Mouse (Mus musculus): ENCODE measurements around the gene Mthfd1. TPM values are rescaled to one million over a fixed set of nuclear protein-coding genes. Genes with fewer than 3 reads are reported as not detected.
A peak's percentile ranks its signal among the peaks of the same experiment; 100 is the strongest.

The Mthfd1 gene
- polyA plus RNA-seq, 1 experiment from 2014 or later = 41.3 TPM

DNA sequence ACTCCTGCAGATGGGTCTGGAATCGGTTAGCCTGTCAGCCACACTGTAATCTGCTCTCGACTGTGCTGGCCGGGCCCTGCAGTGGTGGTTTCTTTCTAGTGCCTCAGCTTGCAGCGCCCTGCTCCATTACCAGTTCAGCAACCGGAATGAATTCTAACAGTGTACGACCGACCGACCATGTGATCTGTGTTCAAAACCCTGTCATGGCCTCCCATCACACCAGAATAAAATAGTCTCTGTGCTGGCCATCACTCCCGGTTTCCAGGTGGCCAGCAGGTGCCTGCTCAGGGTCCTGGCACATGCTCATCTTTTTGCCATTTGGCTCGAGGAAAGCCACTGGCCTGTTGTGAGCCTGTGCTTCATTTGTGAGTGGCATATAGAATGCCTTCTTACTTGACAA is 13.6 kb downstream of the Mthfd1 start:
- ATAC-seq (no peak), DNase-seq (ENCODE audit: low spot score) (no peak)
- Histone ChIP-seq H3K27ac (ENCODE audit: low read depth, low read length) (no peak overlapping the region), H3K9ac (ENCODE audit: low read length) (no peak overlapping the region), H3K4me2 (ENCODE audit: low read length) (no peak overlapping the region), H3K27me3 (replicated peaks; ENCODE audit: control insufficient read depth, insufficient read depth, low read length) (no peaks in the 10 kb centered on the region), H3K9me3 (replicated peaks; ENCODE audit: control insufficient read depth, low read length) (no peaks in the 10 kb centered on the region), H3K4me3 (ENCODE audit: low read depth, low read length) (no peak overlapping the region), H3K4me1 (ENCODE audit: control insufficient read depth, insufficient read depth, low read length) (no peaks in the 10 kb centered on the region), H3K36me3 (ENCODE audit: control insufficient read depth, insufficient read depth, low read length) (no peaks in the 10 kb centered on the region)
- 69% methylated on average over 10 of the region's 10 CpGs for WGBS

DNA sequence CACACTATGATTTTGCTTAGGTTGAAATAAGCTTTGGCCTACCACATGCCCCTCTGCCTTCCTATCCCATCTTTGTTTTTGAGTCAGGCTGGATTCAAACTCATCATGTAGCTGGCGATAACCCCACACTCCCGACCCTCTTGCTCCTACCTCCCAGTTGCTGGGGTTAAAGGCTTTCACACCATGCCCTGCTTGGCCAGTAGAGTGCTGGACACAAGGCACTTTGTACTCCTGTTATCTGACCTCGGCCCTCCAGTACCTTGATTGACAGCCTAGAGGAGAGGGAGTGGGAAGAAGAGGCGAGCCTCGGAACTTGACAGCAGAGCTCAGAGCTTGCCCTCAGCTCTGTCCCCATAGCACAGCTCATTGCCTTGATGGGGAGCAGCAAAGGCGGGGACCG is 14.1 kb downstream of the Mthfd1 start:
- ATAC-seq (no peak), DNase-seq (ENCODE audit: low spot score) (no peak)
- Histone ChIP-seq H3K27me3 (replicated peaks; ENCODE audit: control insufficient read depth, insufficient read depth, low read length) (no peaks in the 10 kb centered on the region), H3K4me2 (ENCODE audit: low read length) (no peak overlapping the region), H3K36me3 (ENCODE audit: control insufficient read depth, insufficient read depth, low read length) (no peaks in the 10 kb centered on the region), H3K27ac (ENCODE audit: low read depth, low read length) (no peak overlapping the region), H3K9me3 (replicated peaks; ENCODE audit: control insufficient read depth, low read length) (no peaks in the 10 kb centered on the region), H3K4me3 (ENCODE audit: low read depth, low read length) (no peak overlapping the region), H3K4me1 (ENCODE audit: control insufficient read depth, insufficient read depth, low read length) (no peaks in the 10 kb centered on the region), H3K9ac (ENCODE audit: low read length) (no peak overlapping the region)
- 74% methylated on average over 7 of the region's 7 CpGs for WGBS

DNA sequence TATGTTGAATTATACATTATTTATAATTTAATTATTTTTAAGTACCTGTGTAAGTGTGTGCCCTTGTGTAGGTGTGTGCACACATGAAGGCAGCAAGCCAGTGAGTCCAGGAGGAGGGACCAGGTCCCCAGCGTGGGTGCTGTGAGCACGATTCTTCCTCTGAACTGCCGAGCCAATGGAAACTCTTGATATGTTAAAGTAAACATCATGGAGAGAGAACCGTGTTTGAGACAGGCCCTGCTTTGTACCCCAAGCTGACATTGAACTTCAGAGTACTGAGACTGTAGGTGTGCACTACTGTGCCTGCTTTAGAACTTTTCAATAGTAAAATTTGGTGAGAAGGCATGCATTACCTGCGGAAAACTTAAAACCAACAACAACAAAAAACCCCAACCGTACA is 16.4 kb downstream of the Mthfd1 start:
- Histone ChIP-seq H3K27ac (ENCODE audit: low read depth, low read length) (no peak overlapping the region), H3K27me3 (replicated peaks; ENCODE audit: control insufficient read depth, insufficient read depth, low read length) (no peaks in the 10 kb centered on the region), H3K4me1 (ENCODE audit: control insufficient read depth, insufficient read depth, low read length) (no peaks in the 10 kb centered on the region), H3K4me2 (ENCODE audit: low read length) (no peak overlapping the region), H3K4me3 (ENCODE audit: low read depth, low read length) (no peak overlapping the region), H3K9ac (ENCODE audit: low read length) (no peak overlapping the region), H3K36me3 (ENCODE audit: control insufficient read depth, insufficient read depth, low read length) (no peaks in the 10 kb centered on the region), H3K9me3 (replicated peaks; ENCODE audit: control insufficient read depth, low read length) (no peaks in the 10 kb centered on the region)
- DNase-seq (ENCODE audit: low spot score) (no peak), ATAC-seq (no peak)
- 93% methylated on average over 6 of the region's 6 CpGs for WGBS

DNA sequence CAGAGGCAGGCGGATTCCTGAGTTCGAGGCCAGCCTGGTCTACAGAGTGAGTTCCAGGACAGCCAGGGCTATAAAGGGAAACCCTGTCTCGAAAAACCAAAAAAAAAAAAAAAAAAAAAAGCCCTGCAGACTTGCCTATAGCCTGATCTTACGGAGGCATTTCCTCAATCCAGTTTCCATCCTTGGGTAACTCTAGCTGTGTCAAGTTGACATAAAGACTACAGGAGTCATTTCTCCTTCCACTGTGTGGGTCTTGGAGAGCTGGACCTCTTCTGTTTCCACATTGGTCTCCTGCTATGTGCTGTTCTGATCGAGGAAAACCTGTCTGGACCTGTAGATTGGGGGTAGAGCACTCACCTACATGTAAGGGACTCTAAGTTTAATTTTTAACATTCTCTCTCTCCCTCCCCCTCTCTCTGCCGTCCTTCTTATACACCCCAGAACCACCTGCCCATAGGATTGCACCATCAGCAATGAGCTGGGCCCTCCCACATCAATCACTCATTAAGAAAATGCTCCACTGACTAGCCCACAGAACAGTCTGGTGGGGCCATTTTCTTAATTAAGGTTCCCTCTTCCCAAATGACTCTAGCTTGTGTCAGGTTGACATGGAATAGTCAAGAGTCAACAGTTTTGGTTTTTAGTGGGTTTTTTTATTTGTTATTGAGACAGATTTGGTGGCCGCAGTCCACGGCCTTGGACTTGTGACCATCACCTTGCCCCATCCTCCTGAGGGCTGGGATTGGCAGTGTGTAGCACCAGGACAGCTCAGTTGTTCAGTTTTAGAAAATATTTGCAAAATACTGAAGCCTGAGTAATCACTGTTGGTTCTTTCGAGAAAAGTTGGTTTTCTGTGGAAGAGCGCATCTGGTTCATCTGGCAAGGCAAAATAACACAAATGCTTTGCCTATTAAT is 17.8 kb downstream of the Mthfd1 start:
- Histone ChIP-seq H3K9me3 (replicated peaks; ENCODE audit: control insufficient read depth, low read length) (no peaks in the 10 kb centered on the region), H3K27me3 (replicated peaks; ENCODE audit: control insufficient read depth, insufficient read depth, low read length) (no peaks in the 10 kb centered on the region), H3K4me3 (ENCODE audit: low read depth, low read length) (no peak overlapping the region), H3K4me2 (ENCODE audit: low read length) (no peak overlapping the region), H3K4me1 (ENCODE audit: control insufficient read depth, insufficient read depth, low read length) (no peaks in the 10 kb centered on the region), H3K36me3 (ENCODE audit: control insufficient read depth, insufficient read depth, low read length) (no peaks in the 10 kb centered on the region), H3K9ac (ENCODE audit: low read length) (no peak overlapping the region), H3K27ac (ENCODE audit: low read depth, low read length) (no peak overlapping the region)
- DNase-seq (ENCODE audit: low spot score) (no peak), ATAC-seq (no peak)
- WGBS = 92% methylated on average over 10 of the region's 10 CpGs

DNA sequence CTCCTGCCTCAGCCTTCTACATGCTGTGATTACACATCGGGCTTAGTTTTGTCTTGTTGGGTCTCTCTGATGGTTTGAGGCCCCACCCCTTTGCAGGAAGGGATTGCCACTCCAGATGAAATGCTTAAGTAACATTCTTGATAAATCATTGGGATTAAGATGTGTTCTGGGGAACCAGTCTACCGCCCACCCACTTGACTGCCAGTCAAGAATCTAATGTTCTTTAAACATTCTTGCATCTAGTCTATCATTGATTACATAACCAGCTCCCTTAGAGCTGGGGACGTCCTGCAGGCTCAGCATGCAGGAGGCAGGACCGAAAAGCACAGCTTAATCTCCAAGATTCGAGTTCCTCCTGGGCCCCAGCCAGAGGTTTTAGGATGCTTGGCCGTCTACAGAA is 23.1 kb downstream of the Mthfd1 start:
- no peak for DNase-seq (ENCODE audit: low spot score)
- no peak for ATAC-seq
- H3K9ac ChIP-seq (ENCODE audit: low read length) = no peak overlapping the region
- peaks cover 4% of the 10 kb centered on the region; the same call in 1 of the 2 replicates for H3K4me1 ChIP-seq (ENCODE audit: control insufficient read depth, insufficient read depth, low read length)
- no peak overlapping the region for H3K4me3 ChIP-seq (ENCODE audit: low read depth, low read length)
- H3K27ac ChIP-seq (ENCODE audit: low read depth, low read length) = no peak overlapping the region
- peaks cover 11% of the 10 kb centered on the region; the same call in 1 of the 2 replicates for H3K36me3 ChIP-seq (ENCODE audit: control insufficient read depth, insufficient read depth, low read length)
- H3K9me3 ChIP-seq (replicated peaks; ENCODE audit: control insufficient read depth, low read length) = no peaks in the 10 kb centered on the region
- no peaks in the 10 kb centered on the region for H3K27me3 ChIP-seq (replicated peaks; ENCODE audit: control insufficient read depth, insufficient read depth, low read length)
- H3K4me2 ChIP-seq (ENCODE audit: low read length) = no peak overlapping the region
- WGBS = 83% methylated on average over 6 of the region's 6 CpGs

DNA sequence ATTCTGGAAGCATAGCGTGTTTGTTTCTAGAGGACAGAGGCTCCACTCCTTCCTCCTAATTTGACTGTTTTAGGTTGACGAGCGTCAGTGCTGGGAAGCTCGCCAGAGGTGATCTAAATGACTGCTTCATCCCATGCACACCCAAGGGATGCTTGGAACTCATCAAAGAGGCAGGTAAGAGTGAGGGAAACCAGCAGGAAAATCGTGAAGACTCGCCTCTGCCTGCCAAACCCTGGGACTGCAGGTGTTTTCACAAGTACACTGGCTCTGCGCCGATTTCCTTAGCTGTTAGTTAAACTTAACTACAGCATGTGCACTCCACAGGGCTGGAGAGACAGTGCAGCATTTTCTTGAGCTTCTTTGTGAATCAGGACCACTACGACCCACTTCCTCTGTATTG is 25.5 kb downstream of the Mthfd1 start:
- ATAC-seq = no peak
- no peak overlapping the region for H3K9ac ChIP-seq (ENCODE audit: low read length)
- no peaks in the 10 kb centered on the region for H3K9me3 ChIP-seq (replicated peaks; ENCODE audit: control insufficient read depth, low read length)
- DNase-seq (ENCODE audit: low spot score) = no peak
- WGBS = 71% methylated on average over 9 of the region's 9 CpGs
- H3K4me3 ChIP-seq (ENCODE audit: low read depth, low read length) = no peak overlapping the region
- no peaks in the 10 kb centered on the region for H3K27me3 ChIP-seq (replicated peaks; ENCODE audit: control insufficient read depth, insufficient read depth, low read length)
- H3K27ac ChIP-seq (ENCODE audit: low read depth, low read length) = no peak overlapping the region
- no peak overlapping the region for H3K4me2 ChIP-seq (ENCODE audit: low read length)
- H3K36me3 ChIP-seq (ENCODE audit: control insufficient read depth, insufficient read depth, low read length) = peaks cover 19% of the 10 kb centered on the region
- H3K4me1 ChIP-seq (ENCODE audit: control insufficient read depth, insufficient read depth, low read length) = peaks cover 4% of the 10 kb centered on the region; the same call in 1 of the 2 replicates

DNA sequence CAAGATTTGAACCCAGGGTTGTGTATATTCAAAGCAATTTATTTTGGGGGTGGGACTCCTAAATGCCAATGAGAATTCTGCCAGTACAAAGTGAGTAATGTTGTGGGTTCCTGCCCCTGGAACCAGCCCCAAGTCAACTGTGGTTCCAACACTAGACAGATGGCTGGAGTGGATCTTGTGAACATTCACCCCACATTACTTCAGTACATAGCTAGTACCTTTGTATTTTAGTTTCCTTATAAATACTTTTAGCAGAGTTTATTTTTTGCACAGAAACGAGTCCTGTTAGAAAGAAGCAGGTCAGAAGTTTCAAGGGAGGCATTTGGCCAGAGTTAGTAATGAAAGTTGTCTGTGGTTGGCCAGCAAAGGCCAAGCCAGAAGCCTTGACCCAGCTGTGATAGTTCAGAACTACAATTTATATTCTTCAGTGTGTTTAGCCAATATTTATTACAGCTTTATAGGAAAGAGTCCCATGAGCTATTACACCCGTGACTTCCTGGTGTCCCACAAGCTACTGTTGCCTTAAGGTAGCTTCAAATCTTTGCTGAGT is 26.1 kb downstream of the Mthfd1 start:
- no peak overlapping the region for H3K27ac ChIP-seq (ENCODE audit: low read depth, low read length)
- peaks cover 19% of the 10 kb centered on the region for H3K36me3 ChIP-seq (ENCODE audit: control insufficient read depth, insufficient read depth, low read length)
- ATAC-seq = no peak
- no peaks in the 10 kb centered on the region for H3K9me3 ChIP-seq (replicated peaks; ENCODE audit: control insufficient read depth, low read length)
- peaks cover 4% of the 10 kb centered on the region; the same call in 1 of the 2 replicates for H3K4me1 ChIP-seq (ENCODE audit: control insufficient read depth, insufficient read depth, low read length)
- no peak overlapping the region for H3K4me2 ChIP-seq (ENCODE audit: low read length)
- H3K4me3 ChIP-seq (ENCODE audit: low read depth, low read length) = no peak overlapping the region
- no peak for DNase-seq (ENCODE audit: low spot score)
- no peak overlapping the region for H3K9ac ChIP-seq (ENCODE audit: low read length)
- WGBS = 88% methylated on average over 2 of the region's 2 CpGs
- H3K27me3 ChIP-seq (replicated peaks; ENCODE audit: control insufficient read depth, insufficient read depth, low read length) = no peaks in the 10 kb centered on the region

DNA sequence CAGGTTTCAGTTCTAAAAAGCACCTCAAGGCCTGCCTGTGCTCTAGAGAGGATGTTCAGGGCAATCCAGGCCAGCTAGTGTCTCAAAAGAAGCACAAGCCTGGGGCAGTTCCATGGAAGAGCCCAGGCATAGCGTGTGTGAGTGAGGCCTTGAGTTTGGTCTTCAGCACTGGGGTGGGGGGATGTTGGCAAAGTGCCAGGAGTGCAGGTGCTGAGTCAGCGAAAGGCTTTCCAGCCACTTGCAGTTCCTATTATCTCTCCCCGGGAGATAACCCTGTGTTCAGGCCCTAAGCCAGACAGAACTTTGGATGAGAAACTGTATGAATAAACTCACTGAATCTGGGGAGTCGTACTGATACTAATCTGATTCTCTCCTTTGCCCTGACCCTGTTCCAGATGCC is 27.0 kb downstream of the Mthfd1 start:
- Histone ChIP-seq H3K4me3 (ENCODE audit: low read depth, low read length) (no peak overlapping the region), H3K4me2 (ENCODE audit: low read length) (no peak overlapping the region), H3K9ac (ENCODE audit: low read length) (no peak overlapping the region), H3K36me3 (ENCODE audit: control insufficient read depth, insufficient read depth, low read length) (peaks cover 19% of the 10 kb centered on the region), H3K27me3 (replicated peaks; ENCODE audit: control insufficient read depth, insufficient read depth, low read length) (no peaks in the 10 kb centered on the region), H3K9me3 (replicated peaks; ENCODE audit: control insufficient read depth, low read length) (no peaks in the 10 kb centered on the region), H3K27ac (ENCODE audit: low read depth, low read length) (no peak overlapping the region), H3K4me1 (ENCODE audit: control insufficient read depth, insufficient read depth, low read length) (peaks cover 4% of the 10 kb centered on the region; the same call in 1 of the 2 replicates)
- peak; percentile 40 for ATAC-seq
- peak; percentile 53 for DNase-seq (ENCODE audit: low spot score)
- 26% methylated on average over 4 of the region's 4 CpGs for WGBS

DNA sequence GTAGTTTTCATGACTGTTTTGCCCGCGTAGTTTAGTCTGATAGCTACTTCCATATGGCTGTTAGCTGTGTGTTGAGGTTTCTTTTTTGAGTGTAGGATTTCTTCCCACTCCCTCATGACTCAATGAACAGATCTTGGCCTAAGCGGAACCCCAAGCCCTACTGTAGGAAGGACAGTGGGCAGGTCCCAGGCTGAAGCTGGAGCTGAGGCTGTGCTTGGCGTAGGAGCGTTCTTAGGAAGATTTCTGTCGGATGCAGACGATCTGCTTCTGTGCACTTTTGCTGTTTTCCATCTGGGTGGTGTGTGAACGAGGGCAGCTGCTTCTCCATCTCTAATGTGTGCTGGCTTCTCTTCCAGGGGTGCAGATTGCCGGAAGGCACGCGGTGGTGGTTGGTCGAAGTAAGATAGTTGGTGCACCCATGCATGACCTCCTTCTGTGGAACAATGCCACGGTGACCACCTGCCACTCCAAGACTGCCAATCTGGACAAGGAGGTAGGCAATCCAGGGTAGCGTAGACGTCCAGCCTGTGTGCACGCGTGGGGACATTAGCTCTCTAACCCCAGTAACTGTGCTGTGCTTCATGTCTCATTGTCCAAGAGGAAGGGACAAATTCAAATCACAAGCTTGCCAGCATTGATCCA is 27.6 kb downstream of the Mthfd1 start:
- no peak overlapping the region for H3K27ac ChIP-seq (ENCODE audit: low read depth, low read length)
- H3K4me1 ChIP-seq (ENCODE audit: control insufficient read depth, insufficient read depth, low read length) = peaks cover 7% of the 10 kb centered on the region
- no peak overlapping the region for H3K9ac ChIP-seq (ENCODE audit: low read length)
- H3K27me3 ChIP-seq (replicated peaks; ENCODE audit: control insufficient read depth, insufficient read depth, low read length) = no peaks in the 10 kb centered on the region
- DNase-seq (ENCODE audit: low spot score) (no peak), ATAC-seq (no peak)
- no peaks in the 10 kb centered on the region for H3K9me3 ChIP-seq (replicated peaks; ENCODE audit: control insufficient read depth, low read length)
- no peak overlapping the region for H3K4me3 ChIP-seq (ENCODE audit: low read depth, low read length)
- H3K4me2 ChIP-seq (ENCODE audit: low read length) = no peak overlapping the region
- 88% methylated on average over 17 of the region's 17 CpGs for WGBS
- peaks cover 19% of the 10 kb centered on the region for H3K36me3 ChIP-seq (ENCODE audit: control insufficient read depth, insufficient read depth, low read length)

Measured in forebrain, embryonic 14.5 days (tissue).